Mouse (Mus musculus): ENCODE results near the gene Gm5416.

DNA sequence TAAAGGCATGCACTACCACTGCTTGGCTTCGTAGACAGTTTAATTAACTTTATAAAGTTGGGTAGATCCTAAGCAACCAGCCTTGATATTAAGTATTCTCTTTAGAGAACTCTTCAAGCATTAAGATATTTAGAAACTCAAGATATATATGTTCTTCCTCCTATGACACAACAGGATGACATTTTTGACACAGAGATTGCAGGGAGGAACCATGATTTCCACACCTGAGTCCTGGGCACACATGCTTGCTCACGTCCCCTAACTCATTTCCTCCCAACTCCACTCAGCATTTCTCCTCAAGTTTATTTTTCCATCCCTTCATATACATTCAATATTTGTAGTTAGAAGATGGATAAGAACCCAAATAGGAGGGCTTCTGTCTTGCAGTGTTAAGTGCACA is 30.3 kb upstream of the Gm5416 start:
- TF ChIP-seq CEBPB (IDR thresholded peaks at IDR 0.05; ENCODE audit: insufficient read depth, poor library complexity, severe bottlenecking) (no peak), TCF12 (IDR thresholded peaks at IDR 0.05; ENCODE audit: insufficient read depth, poor library complexity, severe bottlenecking) (no peak), MAX (IDR thresholded peaks at IDR 0.05; ENCODE audit: low read depth) (no peak), E2F4 (IDR thresholded peaks at IDR 0.05; ENCODE audit: insufficient read depth) (no peak), POLR2A (IDR thresholded peaks at IDR 0.05; ENCODE audit: insufficient read length, low read depth) (no peak), USF1 (IDR thresholded peaks at IDR 0.05; ENCODE audit: low read depth) (no peak), MYOD1 (IDR thresholded peaks at IDR 0.05; ENCODE audit: control insufficient read depth in 1 of 3, insufficient read length in 2 of 3, low read depth in 2 of 3) (no peak), POLR2AphosphoS2 (IDR thresholded peaks at IDR 0.05; ENCODE audit: insufficient read length, low read depth) (no peak)
